28 mouse cellular contexts compared by ENCODE assay signal in the genomic region with DNA sequence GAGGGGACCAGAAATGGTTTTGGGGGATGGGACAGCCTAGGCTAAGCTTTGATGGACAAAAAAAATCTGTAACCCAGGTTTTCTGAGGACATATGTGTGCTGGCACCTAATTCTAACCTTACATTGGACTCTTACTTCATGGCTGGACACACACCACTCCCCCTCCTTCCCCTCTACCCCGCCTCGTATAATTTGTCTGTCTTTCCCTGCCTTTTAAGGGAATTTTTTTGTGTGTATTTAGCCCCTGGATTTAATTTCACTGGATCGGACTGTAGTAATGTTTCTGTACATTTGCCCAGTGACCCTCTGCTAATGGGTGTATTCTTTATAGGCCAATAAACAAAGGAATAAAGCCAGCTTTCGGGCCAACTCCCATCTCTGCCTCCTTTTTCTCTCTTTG. TPM values are rescaled to one million over a fixed set of nuclear protein-coding genes. Genes with fewer than 3 reads are reported as not detected.
DNase-seq lines count a peak whose midpoint lies in the region; ATAC-seq and TF ChIP-seq lines count a peak whose summit lies in the region.
"Had no signal": no experiment of that assay in that cellular context is flagged by ENCODE, and none has a peak within 500 bp of the region (broad histone marks: within the 10 kb centered on the region; RNA-seq: fewer than 3 reads in every experiment).

No protein-coding gene starts in this region.

- ATAC-seq in kidney, embryonic 14.5 days (ENCODE audit: low FRiP score, low TSS enrichment): 0 out of 2 replicates have a peak, but pooled peaks have one; percentile 32
- ATAC-seq in lung, embryonic 15.5 days (ENCODE audit: borderline replicate concordance, extremely low read depth, low FRiP score, low TSS enrichment): 0 out of 2 replicates have a peak, but pooled peaks have one; percentile 17
- no peak for ATAC-seq in lung, postnatal 0 days
- ATAC-seq in stomach, embryonic 16.5 days (ENCODE audit: insufficient read depth, low FRiP score): peak; percentile 49; the same call in 1 of the 2 replicates
- ATAC-seq: activated CD4-positive, CD25-positive, alpha-beta regulatory T cell, adult 4 months; CD4-positive, CD25-positive, alpha-beta regulatory T cell, adult 4 months; forebrain, embryonic 13.5 days; Patski had no signal

- TF ChIP-seq CTCF in gastrocnemius, adult 2 months (IDR thresholded peaks at IDR 0.05): no peak
- TF ChIP-seq CTCF in lung, postnatal 0 days (IDR thresholded peaks at IDR 0.05): no peak

- no peaks in the 10 kb centered on the region for H3K9me3 ChIP-seq in kidney, embryonic 14.5 days (ENCODE audit: control insufficient read depth, low read length)
- H3K9me3 ChIP-seq in lung, embryonic 15.5 days: no peaks in the 10 kb centered on the region
- H3K9me3 ChIP-seq in lung, postnatal 0 days (ENCODE audit: low read length): no peaks in the 10 kb centered on the region
- H3K9me3 ChIP-seq in stomach, embryonic 16.5 days (replicated peaks; ENCODE audit: control insufficient read depth, low read length): no peaks in the 10 kb centered on the region
- H3K9me3 ChIP-seq: embryonic facial prominence, embryonic 10.5 days; embryonic facial prominence, embryonic 12.5 days; forebrain, embryonic 13.5 days; G1E had no signal

- no peaks in the 10 kb centered on the region for H3K27me3 ChIP-seq in kidney, embryonic 14.5 days (ENCODE audit: control insufficient read depth, insufficient read depth, low read length)
- no peaks in the 10 kb centered on the region for H3K27me3 ChIP-seq in lung, embryonic 15.5 days
- H3K27me3 ChIP-seq in lung, postnatal 0 days (replicated peaks; ENCODE audit: insufficient read depth, low read length): no peaks in the 10 kb centered on the region
- H3K27me3 ChIP-seq in stomach, embryonic 16.5 days (ENCODE audit: control insufficient read depth, insufficient read depth, low read length): no peaks in the 10 kb centered on the region
- H3K27me3 ChIP-seq: embryonic facial prominence, embryonic 12.5 days; forebrain, embryonic 13.5 days had no signal

- H3K4me2 ChIP-seq in kidney, embryonic 14.5 days (replicated peaks; ENCODE audit: low read depth, low read length): no peak overlapping the region
- no peak overlapping the region for H3K4me2 ChIP-seq in lung, embryonic 15.5 days
- H3K4me2 ChIP-seq in lung, postnatal 0 days (replicated peaks; ENCODE audit: low read depth, low read length): no peak overlapping the region
- H3K4me2 ChIP-seq in stomach, embryonic 16.5 days (ENCODE audit: low read depth, low read length): no peak overlapping the region
- H3K4me2 ChIP-seq: embryonic facial prominence, embryonic 12.5 days; forebrain, embryonic 13.5 days had no signal

- H3K4me1 ChIP-seq in kidney, embryonic 14.5 days (ENCODE audit: control insufficient read depth, insufficient read depth, low read length): no peaks in the 10 kb centered on the region
- peaks cover 7% of the 10 kb centered on the region; the same call in 1 of the 2 replicates for H3K4me1 ChIP-seq in lung, embryonic 15.5 days
- no peaks in the 10 kb centered on the region for H3K4me1 ChIP-seq in lung, postnatal 0 days (ENCODE audit: insufficient read depth, low read depth, low read length)
- no peaks in the 10 kb centered on the region for H3K4me1 ChIP-seq in stomach, embryonic 16.5 days (ENCODE audit: control insufficient read depth, insufficient read depth, low read length)
- H3K4me1 ChIP-seq: forebrain, embryonic 13.5 days had no signal

- 34% methylated on average over 4 of the region's 4 CpGs for WGBS in kidney, embryonic 14.5 days
- WGBS in lung, embryonic 15.5 days: 33% methylated on average over 4 of the region's 4 CpGs
- WGBS in lung, postnatal 0 days: 35% methylated on average over 4 of the region's 4 CpGs
- WGBS in stomach, embryonic 16.5 days: 44% methylated on average over 4 of the region's 4 CpGs

- no peak for TF ChIP-seq EP300 in lung, postnatal 0 days (IDR thresholded peaks at IDR 0.05)

- no peak for DNase-seq in gastrocnemius, adult 2 months
- DNase-seq in gastrocnemius, postnatal 14 days: no peak
- no peak for DNase-seq in kidney, adult 18-20 months
- no peak for DNase-seq in lung, postnatal 0 days (ENCODE audit: low spot score)
- DNase-seq in spleen, postnatal 4 days (ENCODE audit: low spot score in 2 of 2): no peak
- DNase-seq: adrenal gland, adult 8-10 months; adrenal gland, postnatal 14 days; adrenal gland, postnatal 36 days; B cell, adult 2 months; cerebellum, adult 11-12 months; cerebellum, adult 2 months; cerebellum, adult 9-10 months; cerebellum, postnatal 10 days; cerebellum, postnatal 25 days had no signal

- no peaks in the 10 kb centered on the region for H3K36me3 ChIP-seq in kidney, embryonic 14.5 days (ENCODE audit: control insufficient read depth, insufficient read depth, low read length)
- H3K36me3 ChIP-seq in lung, embryonic 15.5 days: no peaks in the 10 kb centered on the region
- H3K36me3 ChIP-seq in lung, postnatal 0 days (ENCODE audit: insufficient read depth, low read length): no peaks in the 10 kb centered on the region
- no peaks in the 10 kb centered on the region for H3K36me3 ChIP-seq in stomach, embryonic 16.5 days (ENCODE audit: control insufficient read depth, insufficient read depth, low read length)
- H3K36me3 ChIP-seq: embryonic facial prominence, embryonic 10.5 days; embryonic facial prominence, embryonic 12.5 days; G1E had no signal

- intact Hi-C loops in gastrocnemius, adult 2 months (cut with DNase I): no loop called here
- intact Hi-C loops in gastrocnemius, postnatal 14 days (cut with DNase I; ENCODE audit: low total_unique reads): no loop called here

- H3K9ac ChIP-seq in kidney, embryonic 14.5 days (ENCODE audit: low read depth, low read length): no peak overlapping the region
- H3K9ac ChIP-seq in lung, embryonic 15.5 days: no peak overlapping the region
- no peak overlapping the region for H3K9ac ChIP-seq in lung, postnatal 0 days (replicated peaks; ENCODE audit: low read depth)
- H3K9ac ChIP-seq in stomach, embryonic 16.5 days (ENCODE audit: low read length): no peak overlapping the region
- H3K9ac ChIP-seq: embryonic facial prominence, embryonic 12.5 days; forebrain, embryonic 13.5 days had no signal

- H3K27ac ChIP-seq in gastrocnemius, adult 2 months: peak overlapping the region; percentile 21; the same call in 1 of the 2 replicates
- no peak overlapping the region for H3K27ac ChIP-seq in kidney, embryonic 14.5 days (ENCODE audit: low read depth, low read length)
- H3K27ac ChIP-seq in lung, embryonic 15.5 days: no peak overlapping the region
- H3K27ac ChIP-seq in lung, postnatal 0 days (ENCODE audit: low read length): no peak overlapping the region
- peak overlapping the region; percentile 63 for H3K27ac ChIP-seq in stomach, embryonic 16.5 days (ENCODE audit: low read length)
- H3K27ac ChIP-seq: embryonic facial prominence, embryonic 10.5 days; embryonic facial prominence, embryonic 12.5 days; forebrain, embryonic 13.5 days had no signal

- no peak overlapping the region for H3K4me3 ChIP-seq in gastrocnemius, adult 2 months
- no peak overlapping the region for H3K4me3 ChIP-seq in kidney, embryonic 14.5 days (ENCODE audit: low read length)
- no peak overlapping the region for H3K4me3 ChIP-seq in lung, embryonic 15.5 days
- H3K4me3 ChIP-seq in lung, postnatal 0 days (ENCODE audit: low read depth, low read length): no peak overlapping the region
- H3K4me3 ChIP-seq in stomach, embryonic 16.5 days (replicated peaks; ENCODE audit: low read length): no peak overlapping the region
- H3K4me3 ChIP-seq: embryonic facial prominence, embryonic 10.5 days; embryonic facial prominence, embryonic 12.5 days; forebrain, embryonic 13.5 days had no signal

RNA-seq across cellular contexts. Expression of gene Mfap5, which starts 0.6 kb away (rescaled TPM):
- total RNA-seq in gastrocnemius, adult 2 months (2021): 10 to 100 TPM; 24.3 to 35.4 TPM
- total RNA-seq in gastrocnemius, postnatal 14 days (2021): 100 to 1,000 TPM in 1 of 2 experiments, 10 to 100 TPM in 1; 92.6 to 115 TPM
- polyA plus RNA-seq in kidney, embryonic 14.5 days (2014; fragmentation: Nextera tagmentation; extraction: Ambion mirVana): 10.4 and 12.8 TPM in 2 replicates
- polyA plus RNA-seq in lung, embryonic 15.5 days (2015; fragmentation: Nextera tagmentation; extraction: Ambion mirVana): 17.5 and 19.2 TPM in 2 replicates
- 54.3 and 55.4 TPM in 2 replicates for polyA plus RNA-seq in lung, postnatal 0 days (2015; fragmentation: Nextera tagmentation; extraction: Ambion mirVana)
- 86.4 and 115 TPM in 2 replicates for polyA plus RNA-seq in stomach, embryonic 16.5 days (2015; fragmentation: Nextera tagmentation; extraction: Ambion mirVana)
- polyA plus RNA-seq: activated CD4-positive, CD25-positive, alpha-beta regulatory T cell, adult 4 months; CD4-positive, CD25-positive, alpha-beta regulatory T cell, adult 4 months; G1E; Patski had no signal

RNA-seq across cellular contexts. Expression of gene Rimklb, which starts 6.5 kb away (rescaled TPM):
- under 1 TPM in 1 of 2 experiments, not detected in 1; 0.99 TPM for total RNA-seq in gastrocnemius, adult 2 months (2021)
- total RNA-seq in gastrocnemius, postnatal 14 days (2021): 1 to 10 TPM in 1 of 2 experiments, under 1 TPM in 1; 1.00 to 2.4 TPM
- 19.9 and 23.2 TPM in 2 replicates for polyA plus RNA-seq in kidney, embryonic 14.5 days (2014; fragmentation: Nextera tagmentation; extraction: Ambion mirVana)
- polyA plus RNA-seq in lung, embryonic 15.5 days (2015; fragmentation: Nextera tagmentation; extraction: Ambion mirVana): 9.1 and 12.3 TPM in 2 replicates
- 0.99 and 1.6 TPM in 2 replicates for polyA plus RNA-seq in lung, postnatal 0 days (2015; fragmentation: Nextera tagmentation; extraction: Ambion mirVana)
- polyA plus RNA-seq in stomach, embryonic 16.5 days (2015; fragmentation: Nextera tagmentation; extraction: Ambion mirVana): 6.6 and 7.3 TPM in 2 replicates
- total RNA-seq: CH12.LX had no signal
- polyA plus RNA-seq: Patski had no signal

RNA-seq across cellular contexts. Expression of gene Aicda, which starts 48.6 kb away (rescaled TPM):
- not detected for total RNA-seq in gastrocnemius, adult 2 months (2021)
- not detected for total RNA-seq in gastrocnemius, postnatal 14 days (2021)
- not detected in 2 replicates for polyA plus RNA-seq in kidney, embryonic 14.5 days (2014; fragmentation: Nextera tagmentation; extraction: Ambion mirVana)
- not detected in 2 replicates for polyA plus RNA-seq in lung, embryonic 15.5 days (2015; fragmentation: Nextera tagmentation; extraction: Ambion mirVana)
- polyA plus RNA-seq in lung, postnatal 0 days (2015; fragmentation: Nextera tagmentation; extraction: Ambion mirVana): 0.05 TPM in 1 of 2 replicates, not detected in the other
- polyA plus RNA-seq in stomach, embryonic 16.5 days (2015; fragmentation: Nextera tagmentation; extraction: Ambion mirVana): 0.14 TPM in 1 of 2 replicates, not detected in the other
- total RNA-seq: adrenal gland, adult 18-20 months; adrenal gland, adult 8-10 months; adrenal gland, postnatal 14 days; adrenal gland, postnatal 36 days; G1E had no signal
- polyA plus RNA-seq: cerebellum, adult 2 months; cortical plate, adult 2 months; embryonic facial prominence, embryonic 12.5 days; forebrain, embryonic 11.5 days; G1E; Patski had no signal

Comparison
In these comparisons a context has a peak if more than half of its experiments do, and no peak if none do; other contexts are left out.
1. H3K27ac ChIP-seq: peak in gastrocnemius, adult 2 months (single experiment) and stomach, embryonic 16.5 days (single experiment); none in kidney, embryonic 14.5 days (single experiment), lung, embryonic 15.5 days (single experiment) and lung, postnatal 0 days (single experiment).